Mouse (Mus musculus) forelimb bud, embryonic 11.5 days (tissue): ENCODE data around the gene 4932438A13Rik.

Experiments used
- DNase-seq: peaks from one replicate; pipeline ENCODE4 v3.0.0-alpha.2; 2012; ENCODE audit warnings: low read depth, low spot score

Gene 4932438A13Rik

DNA sequence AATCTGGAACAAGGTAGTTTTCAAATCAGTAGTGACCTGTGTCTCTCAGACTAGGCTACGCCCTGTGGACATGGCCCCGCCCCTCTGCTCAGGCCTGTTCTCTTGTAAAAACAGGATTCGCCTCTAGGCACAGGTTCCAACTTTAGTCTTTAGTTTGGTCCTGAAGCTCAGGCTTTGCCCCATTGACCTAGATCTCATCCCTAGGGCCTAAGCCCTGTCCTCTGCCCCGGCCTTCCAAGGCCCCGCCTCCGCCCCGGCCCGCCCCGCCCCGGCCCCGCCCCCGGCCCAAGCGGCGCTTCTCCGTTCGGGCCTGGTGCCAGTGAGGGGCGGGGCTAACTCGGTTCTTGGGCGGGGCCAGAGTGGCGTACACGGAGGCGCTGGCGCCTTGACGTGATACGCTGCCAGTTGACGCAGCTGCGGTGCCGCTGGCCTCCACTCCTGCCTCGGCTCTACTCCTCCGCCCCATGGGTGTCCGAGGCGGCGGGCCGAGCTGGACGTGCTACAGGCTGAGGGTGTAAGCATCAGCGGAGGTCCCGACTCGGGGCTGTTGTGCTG lies at the start of gene 4932438A13Rik:
4932438A13Rik (plus strand) TSS at position 384 of the 555 bp plus-strand sequence.
- peak; percentile 90 for DNase-seq

DNA sequence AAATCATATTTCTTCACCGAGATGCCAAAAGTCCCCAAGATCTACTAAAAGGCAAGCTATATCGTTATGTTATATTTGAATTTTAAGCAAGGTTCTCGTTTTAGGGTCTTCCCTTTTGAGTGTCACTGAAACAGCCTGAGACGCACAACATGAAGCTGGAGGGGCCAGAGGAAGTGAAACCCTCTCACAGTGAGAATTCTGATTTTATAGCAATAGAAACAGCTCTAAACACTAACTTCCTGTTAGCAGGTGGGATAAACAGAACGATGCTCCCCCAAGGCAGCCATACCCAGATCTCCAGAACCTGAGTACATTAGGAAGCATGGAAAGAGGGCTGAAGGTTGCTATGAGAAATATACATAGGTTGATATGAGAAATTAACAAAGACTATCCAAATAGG lies 46.3 kb upstream of the 4932438A13Rik start:
- DNase-seq, result no peak

DNA sequence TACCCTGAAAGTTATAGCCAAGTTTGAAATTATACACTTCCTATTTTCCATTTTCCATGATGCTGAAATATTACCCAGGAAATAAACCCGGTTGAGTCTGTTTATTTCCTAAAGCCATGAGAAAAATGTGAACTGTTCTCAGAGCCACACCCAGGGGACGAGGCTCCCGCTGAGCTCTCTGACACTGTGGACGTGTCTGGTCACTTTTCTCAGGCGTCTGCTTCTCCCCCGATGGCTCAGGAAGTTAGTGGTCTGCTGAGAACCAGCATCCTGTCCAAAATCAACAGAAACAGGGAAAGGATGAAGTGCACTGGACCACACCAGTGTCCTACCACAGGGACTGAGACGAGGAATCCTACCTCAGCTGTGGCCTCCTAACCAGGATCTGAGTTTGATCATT lies 43.5 kb upstream of the 4932438A13Rik start:
- DNase-seq, result no peak

DNA sequence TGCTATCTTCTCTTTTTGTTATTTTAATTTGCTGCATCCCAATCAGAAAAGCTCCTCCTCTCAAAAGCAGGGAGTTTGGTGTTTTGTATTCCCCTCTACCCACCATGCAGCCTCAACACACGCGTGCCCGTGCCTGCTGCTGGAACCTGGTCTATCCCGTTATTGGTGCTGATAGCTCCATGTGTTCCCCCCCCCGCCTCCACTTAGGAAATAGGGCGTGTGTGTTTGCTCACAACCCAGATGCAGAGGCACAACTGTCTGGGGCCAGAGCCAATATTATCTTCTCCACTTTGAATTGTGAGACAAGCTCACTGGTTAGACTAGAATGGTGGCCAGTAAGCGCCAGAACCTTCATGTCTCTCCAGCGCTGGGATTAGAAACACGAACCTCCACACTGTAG lies 41.9 kb upstream of the 4932438A13Rik start:
- DNase-seq, result no peak

DNA sequence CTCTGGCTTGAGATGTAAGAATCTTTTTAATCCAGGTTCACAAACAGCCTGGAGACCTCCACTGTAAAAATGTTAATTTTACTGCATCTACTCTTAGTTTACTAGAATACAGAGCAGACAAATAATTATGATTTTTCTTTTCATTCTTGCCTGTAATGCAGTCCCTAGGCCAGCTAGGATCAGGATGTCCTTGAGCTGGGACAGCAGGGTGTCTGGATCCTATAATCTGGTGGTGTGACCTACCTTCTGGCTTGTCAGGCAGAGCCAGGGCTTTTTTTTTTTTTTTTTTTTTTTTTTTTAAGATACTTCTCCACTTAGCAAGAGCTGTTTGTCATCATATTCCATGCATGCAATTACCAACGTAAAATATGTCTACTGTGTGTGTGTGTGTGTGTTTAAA lies 37.8 kb upstream of the 4932438A13Rik start:
- no peak for DNase-seq

DNA sequence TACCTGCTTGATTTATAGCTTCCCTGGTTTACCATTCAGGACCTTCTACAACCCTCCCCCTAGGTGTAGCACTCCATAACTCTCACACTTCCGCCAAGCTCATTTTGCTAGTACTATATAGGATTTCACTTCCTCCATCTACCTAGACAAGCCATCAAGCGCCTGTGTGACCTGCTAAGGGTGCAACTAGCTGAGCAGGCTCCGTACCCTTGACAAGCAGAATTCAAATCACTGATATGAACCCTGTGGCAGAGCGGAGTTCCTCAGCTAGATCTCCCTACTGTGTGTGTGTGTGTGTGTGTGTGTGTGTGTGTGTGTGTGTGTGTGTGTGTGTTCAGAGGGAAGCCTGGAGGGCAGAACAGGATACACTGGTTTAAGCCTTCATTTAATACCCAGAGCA lies 37.4 kb upstream of the 4932438A13Rik start:
- DNase-seq, result no peak

DNA sequence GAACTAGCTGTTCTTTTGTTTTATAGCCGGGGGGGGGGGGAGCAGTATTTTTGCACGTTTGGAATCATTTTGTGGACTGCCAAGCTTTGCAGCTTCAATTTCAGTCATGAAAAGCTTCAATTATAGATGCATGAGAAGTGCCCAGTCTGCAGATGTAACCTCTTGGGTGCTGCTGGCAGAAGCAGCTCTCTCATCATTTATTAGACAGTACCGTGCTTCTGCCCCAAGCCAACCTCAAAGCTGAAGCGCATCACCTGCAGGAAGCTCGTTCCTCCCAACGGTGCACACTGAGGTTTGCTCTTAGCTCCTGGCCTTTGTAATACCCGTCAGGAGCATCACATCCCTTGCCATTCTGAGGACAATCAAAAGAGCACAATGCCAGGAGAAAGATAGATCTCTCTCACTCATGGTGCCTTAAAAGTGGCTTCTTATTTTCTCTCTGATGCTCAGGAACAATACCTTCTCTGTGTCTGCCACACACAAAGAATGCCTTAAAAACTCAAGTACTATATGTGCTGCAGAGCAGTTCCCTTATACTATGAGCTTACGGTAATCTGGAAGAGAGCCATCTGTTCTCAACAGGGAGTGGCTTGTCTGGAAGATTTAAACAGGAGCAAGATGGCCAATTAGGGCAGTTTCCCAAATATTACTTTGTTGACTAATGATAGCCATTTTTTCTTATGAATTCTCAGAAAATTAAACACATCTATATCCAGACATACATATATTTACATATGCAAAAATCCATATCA lies 35.5 kb upstream of the 4932438A13Rik start:
- no peak for DNase-seq

DNA sequence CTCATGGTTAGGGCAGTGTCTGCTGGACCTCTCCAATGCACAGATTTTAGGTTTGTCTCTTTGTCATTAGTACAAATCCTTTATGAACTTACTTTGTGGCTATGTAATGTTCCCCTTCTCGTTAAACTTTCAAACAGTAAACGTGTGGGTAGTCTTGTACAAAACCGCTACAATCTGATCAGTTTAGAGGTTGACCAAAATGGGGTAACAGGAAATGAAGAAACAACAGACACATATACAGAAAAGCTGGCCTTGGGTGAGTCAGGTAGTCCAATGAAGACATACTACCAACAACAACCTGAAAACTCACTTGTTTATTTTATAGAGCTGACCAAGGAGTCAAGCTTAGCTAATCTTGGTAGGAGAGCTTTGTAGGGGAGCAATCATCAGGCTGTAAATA lies 32.7 kb upstream of the 4932438A13Rik start:
- no peak for DNase-seq

DNA sequence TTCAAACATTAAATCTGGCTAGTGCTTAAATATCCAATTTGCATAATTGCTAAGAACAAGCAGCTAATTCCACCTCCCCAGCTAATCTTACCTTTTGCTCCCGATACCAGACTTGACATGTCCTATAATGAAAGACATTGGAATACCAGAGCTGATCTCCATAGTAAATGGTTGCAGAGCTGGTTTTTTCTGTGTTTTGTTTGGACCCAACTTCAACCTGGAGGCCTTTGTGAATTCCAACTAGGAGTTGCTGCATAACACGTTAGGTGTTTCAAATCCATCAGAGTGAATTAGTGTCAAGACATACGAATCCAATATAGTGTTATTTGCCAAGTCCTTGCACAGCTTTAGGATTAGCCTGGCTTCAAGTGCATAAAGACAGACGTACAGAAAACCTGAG lies 28.5 kb upstream of the 4932438A13Rik start:
- DNase-seq, result no peak

DNA sequence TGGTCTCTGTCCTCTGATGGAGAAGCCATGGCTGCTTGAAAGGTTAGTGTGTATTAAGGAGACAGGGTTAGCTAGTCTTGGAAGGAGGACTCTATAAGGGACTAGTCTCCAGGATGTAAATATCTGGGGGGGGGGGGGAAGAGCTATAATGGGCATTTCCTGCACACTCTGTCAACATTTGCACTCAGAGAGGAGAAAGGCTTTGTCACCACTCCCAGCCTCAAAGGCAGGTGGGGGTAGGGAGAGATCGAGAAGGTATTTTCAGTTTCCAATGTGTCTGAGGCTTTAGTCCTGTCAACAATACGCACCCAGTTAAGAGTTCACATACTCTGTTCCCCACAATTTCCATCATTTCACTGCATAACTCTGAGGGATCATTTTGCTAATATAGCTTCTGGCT lies 28.1 kb upstream of the 4932438A13Rik start:
- no peak for DNase-seq

DNA sequence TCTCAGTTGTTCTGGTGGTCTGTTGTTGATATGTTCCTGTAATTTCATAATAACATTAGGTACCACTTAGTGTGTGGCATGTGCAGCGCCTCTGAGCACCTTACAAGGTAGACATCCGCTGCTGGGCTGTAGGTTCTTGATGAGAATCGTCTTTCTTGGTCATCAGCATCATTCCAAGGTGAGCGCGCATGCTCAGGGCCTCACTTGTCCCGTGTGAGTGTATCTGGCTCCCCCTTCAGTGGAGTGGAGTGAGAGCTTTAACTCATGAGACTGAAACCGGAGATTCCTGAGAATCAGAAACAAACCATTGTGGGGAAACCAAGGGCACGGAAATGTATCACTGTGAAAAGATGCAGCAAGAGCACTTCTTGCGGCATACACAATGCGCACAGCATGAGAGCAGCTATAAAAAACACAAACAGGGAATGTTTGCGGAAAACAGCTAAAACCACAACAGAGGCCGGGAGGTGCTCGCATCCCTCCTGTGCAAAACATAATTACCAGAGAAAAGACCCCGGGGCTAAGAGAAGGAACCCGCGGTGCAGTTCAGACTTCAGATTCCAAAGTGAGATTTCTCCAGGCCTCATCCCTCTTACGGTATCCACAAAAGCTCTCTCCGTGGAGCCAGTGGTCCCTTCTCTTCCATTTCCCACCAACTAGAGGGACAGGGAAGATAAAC lies 27.2 kb upstream of the 4932438A13Rik start:
- DNase-seq, result peak; percentile 13

DNA sequence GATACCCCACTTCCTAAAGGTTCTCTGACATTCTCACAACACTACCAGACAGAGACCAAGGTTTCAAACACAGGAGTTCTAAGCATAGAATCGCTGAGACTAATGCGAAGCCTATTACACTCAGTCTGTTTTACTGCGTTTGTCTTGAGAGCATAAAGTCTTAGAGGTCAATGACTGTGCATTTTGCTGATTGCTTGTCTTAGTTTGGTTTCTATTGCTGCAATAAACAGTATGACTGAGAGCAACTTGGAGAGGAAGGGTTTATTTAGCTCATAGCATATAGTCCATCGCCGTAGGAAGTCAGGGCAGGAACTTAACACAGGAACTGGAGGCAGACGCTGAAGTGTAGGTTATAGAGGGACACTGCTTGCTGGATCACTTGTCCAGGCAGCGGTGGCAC lies 26.1 kb upstream of the 4932438A13Rik start:
- no peak for DNase-seq

DNA sequence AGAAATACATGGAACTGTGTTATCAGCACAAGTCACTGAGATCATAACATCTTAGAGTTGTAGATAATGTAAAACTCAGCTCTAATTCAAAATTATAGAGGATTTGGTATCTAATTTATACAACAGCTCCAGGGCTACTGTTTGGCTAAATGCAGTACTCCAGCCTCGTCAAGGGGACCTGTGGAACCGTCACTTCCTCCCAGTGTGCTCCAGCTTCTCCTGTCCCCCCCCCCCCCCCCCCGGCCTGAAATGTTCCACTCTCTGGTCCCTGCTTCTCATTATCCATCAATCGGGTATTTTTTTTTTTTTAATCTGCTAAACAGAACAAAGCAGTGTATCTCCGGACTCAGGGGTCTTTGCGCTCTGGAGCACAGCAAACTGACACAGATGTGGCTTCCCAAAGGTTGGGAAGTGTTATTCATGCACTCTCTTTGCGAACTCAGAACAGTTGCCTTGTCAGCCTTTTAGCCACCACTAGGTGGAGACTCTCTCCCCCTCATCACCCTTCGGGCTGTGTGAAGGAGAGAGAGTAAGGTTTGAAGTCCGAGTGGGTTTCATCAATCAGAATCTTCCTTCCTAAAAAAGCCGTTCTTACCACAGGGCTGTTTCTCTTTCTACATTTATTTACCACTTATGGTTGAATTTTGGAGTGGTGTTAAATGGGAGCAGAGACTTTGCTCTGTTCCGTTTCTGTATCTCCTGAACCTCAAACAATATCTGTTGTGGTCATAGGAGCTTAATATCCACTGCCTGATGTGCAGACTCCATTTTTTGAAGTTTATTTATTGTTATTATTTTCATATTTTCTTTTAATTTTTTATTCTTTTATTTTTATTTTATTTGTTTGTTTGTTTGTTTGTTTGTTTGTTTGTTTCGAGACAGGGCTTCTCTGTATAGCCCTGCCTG lies 22.0 kb upstream of the 4932438A13Rik start:
- DNase-seq, result peak; percentile 72

DNA sequence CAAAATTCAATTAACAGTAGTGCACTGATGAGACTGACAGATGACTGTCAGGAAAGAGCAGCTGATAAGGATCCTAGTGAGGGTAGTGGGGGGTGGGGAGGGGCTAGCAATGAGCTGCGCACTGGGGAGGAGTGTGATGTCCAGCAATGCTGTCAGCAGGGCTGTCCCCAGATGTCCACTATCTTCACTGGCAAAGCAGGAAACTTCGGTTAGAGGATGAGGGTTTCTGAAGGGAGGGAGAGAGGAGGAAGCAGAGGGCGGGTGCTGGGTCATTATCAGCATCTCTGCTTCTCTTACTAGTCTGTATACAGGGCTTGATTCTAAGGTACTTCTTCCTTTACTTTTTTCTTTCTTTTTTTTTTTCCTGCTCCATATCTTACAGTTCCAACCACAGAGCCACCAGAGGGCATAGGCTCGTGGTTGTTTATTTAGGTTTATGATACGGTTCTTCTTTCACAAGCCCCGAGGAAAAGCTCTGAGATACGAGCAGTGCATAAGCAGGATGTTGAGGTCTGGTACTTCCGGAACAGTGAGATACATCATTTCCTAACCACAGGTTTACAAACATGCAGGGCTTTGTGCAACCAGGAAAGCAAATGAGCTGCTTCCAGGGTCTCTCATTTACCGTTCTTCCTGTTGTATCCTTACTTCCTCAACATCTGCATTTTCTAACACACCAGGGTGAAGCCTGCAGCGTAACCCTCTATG lies 9.0 kb upstream of the 4932438A13Rik start:
- no peak for DNase-seq

DNA sequence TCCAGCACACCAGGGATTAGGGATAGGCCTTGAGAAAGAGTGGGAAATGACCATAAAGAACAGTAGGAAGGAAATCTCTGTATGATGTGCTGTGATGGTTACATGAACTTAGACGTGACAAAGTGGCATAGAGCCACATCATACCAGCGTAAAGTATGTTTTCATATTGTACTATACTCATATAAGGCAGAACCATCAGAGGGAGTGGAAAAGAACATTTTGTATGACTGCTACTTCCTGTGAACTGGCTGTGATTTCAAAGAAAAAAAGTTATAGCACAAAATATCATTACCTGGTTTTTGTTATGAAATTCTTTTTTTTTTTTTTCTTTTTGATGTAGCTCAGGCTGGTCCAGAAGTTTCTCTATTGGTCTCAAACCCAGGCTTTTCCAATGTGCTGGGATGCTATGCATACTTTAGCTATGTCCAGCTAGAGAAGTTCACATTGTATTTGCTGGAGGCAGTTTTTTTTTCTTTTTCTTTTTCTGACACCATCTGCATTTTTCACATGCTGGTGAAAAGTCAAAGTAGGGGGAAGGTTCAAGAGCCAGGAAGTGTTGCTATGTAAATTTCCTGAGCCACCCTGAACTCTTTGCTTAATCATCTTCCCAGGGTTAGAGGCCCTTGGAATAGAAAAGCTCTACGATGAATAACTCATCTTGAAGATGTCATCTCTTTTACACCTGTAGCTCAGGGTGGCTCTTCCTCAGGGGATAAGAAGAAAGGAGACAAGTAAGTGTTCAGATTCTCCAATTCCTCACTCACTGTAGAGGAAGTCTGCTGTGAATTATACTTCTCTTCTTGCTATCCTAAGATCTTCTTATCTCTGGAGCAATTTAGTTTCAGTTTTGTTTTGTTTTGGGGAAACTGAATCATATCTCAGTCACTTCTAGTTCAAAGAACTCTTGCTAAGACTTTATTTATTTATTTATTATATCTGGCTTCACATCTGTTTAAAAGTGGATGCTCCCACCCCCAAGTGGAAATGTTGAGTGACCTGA lies 1.2 kb upstream of the 4932438A13Rik start:
- no peak for DNase-seq

DNA sequence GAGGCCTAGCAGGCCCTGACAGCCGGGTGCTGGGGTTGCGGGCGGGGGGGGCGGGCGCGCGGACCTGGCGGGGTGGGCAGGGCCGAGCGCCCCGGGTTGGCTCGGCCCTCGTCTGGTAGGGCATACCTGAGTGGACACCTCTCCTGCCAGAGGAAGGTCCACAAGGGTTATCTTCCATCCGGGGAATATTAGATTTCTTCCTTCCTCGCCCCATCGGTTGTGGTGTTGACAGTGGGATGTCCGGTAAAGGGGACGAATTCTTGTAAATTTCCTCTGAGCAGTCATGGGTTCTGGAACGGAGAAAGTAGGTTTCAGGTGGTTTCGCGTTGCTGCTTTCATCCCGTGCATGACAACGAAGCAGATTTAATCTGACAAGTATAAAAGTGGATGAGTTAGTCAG lies 523 bp downstream of the 4932438A13Rik start:
- no peak for DNase-seq

DNA sequence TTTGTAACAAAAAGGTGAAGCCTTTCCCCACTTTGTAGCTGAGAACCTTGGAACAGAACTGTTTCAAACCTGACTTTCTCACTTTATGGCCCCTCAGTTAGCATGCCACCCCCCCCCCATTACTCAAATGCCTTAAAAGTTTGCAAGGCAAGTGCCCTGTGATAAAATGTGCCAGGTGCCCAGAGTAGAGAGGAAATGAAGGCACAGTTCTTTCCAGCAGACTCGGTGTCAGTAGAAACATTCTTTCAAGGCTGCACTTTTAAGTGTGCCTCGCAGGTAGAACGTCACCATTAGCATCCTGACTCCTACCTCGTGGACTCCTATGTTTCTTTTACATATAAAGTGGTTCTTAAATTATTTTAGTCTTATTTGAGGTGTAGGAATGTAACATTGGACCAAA lies 977 bp downstream of the 4932438A13Rik start:
- DNase-seq, result no peak

DNA sequence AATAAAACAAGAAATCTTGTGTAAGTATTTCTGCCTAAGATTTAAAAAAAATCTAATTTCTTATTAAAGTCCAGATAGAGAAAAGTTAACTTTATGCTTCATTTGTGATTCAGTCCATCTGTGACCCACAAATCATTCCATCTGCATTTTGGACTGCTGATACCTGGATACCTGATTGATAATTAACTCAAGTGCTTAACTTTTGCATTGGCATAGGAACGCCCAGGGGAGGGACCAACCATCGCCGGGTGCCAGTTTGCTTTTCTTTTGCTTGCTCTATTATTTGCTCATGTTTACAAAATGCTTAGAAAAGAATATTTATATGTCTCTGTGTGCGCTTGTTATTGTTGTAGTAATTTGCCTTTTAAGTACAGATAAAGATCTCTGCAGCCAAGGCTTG lies 1.6 kb downstream of the 4932438A13Rik start:
- no peak for DNase-seq

DNA sequence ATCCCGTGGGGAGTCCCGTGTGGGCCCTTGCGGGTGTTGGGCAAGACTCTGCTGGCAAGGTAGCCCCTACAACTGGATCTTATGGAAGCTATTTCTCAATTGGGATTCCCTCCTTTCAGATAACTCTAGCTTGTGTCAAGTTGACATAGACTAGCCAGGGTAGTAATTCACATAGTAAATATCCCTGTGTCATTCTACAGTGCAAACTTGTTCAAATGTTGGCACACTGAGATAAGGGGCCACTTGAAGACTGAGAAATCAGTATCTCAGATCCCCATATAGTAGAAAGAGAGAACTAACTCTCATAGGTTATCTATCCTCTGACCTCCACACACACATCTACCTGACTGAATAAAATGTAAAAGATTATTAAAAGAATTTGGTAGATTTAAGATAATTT lies 42.5 kb downstream of the 4932438A13Rik start:
- DNase-seq, result no peak

DNA sequence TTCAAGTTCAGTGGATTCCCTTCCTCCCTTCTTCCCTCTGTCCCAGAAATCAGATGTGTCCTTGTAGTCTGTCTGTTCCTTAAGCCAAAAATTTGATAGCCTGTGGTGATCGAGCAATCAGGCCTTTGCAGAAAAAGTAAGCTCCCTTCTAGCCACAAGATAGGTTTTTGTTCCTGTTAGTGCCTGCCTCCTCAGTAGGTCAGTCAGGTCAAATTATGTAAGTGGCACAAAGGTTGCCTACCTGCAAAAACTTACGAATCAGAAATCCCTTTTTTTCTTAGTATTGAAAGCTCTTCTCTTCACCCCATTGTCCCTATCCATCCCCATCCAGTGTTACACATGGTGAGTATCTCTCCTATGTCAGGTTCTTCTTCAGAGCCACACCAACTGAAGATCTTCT lies 54.9 kb downstream of the 4932438A13Rik start:
- no peak for DNase-seq
